Mouse (Mus musculus): Measurements from ENCODE around the gene Gdi1. TPM values are rescaled to one million over a fixed set of nuclear protein-coding genes. Genes with fewer than 3 reads are reported as not detected.
"Not testable (repeated sequence)": the region's sequence is repeated elsewhere in the genome, so short reads cannot be mapped to it uniquely, and the experiment has no call there.

Gene Gdi1
- polyA plus RNA-seq, 1 experiment from 2014 or later = 228 TPM

- Histone ChIP-seq H3K27ac (no peak overlapping the region), H3K4me2 (peak overlapping the region; percentile 66), H3K4me1 (replicated peaks) (no peaks in the 10 kb centered on the region; the same call in none of the 2 replicates), H3K9ac (replicated peaks) (peak overlapping the region; percentile 60; the same call in 1 of the 2 replicates), H3K27me3 (no peaks in the 10 kb centered on the region), H3K36me3 (peaks cover 34% of the 10 kb centered on the region), H3K4me3 (replicated peaks) (peak overlapping the region; percentile 49), H3K9me3 (no peaks in the 10 kb centered on the region)
- ATAC-seq (ENCODE audit: insufficient number of reproducible peaks, insufficient read depth, low FRiP score, low TSS enrichment, low read depth) = no peak
- 49% methylated on average over 2 of the region's 2 CpGs for WGBS
Observed at GRCm38 (mm10) chrX:74330166-74330930, 25.6 kb downstream of the Gdi1 start.

DNA sequence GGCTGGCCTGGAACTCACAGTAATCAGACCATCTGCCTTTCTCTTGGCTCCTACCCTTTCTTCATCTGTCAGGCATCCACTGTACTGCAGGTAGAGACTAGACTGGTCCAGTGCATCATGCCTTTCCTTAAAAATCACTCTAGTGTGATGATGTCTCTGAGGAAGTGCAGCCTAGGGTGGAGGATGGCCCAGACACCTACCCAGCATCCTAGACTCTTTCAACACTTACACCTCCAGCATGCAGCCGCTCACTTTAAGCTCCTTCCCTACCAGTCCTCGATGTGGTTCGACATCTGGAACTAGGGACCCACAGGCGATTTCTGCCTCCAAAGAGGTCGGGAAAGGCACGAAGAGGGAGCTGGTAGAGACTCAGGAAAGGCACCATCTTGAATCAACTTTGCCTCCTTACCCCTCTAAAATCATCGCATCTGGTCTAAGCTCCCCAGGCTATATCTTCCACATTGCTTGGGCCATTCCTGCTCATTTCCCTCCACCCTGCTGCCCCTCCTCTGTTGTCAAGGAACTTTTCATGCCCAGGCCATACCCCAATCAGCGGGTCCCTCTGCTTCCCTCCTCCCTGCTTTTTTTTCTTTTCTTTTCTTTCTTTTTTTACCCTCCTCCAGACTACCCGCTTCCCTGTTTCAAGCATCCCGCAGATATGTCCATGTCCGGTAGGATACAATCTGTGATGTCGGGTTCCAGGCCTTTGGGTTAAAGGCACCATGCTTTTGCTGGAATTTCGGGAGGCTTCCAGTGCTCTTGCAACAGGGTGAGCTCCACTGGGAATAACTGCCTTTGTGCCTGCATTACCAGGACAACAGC, 48.1 kb downstream of the Gdi1 start:
- Histone ChIP-seq H3K36me3 (no peaks in the 10 kb centered on the region), H3K9me3 (no peaks in the 10 kb centered on the region), H3K4me1 (replicated peaks) (no peaks in the 10 kb centered on the region), H3K4me2 (peak overlapping the region; percentile 57), H3K27me3 (no peaks in the 10 kb centered on the region), H3K9ac (replicated peaks) (peak overlapping the region; percentile 66), H3K27ac (peak overlapping the region; percentile 56; the same call in 1 of the 2 replicates), H3K4me3 (replicated peaks) (peak overlapping the region; percentile 49)
- WGBS = 25% methylated on average over 13 of the region's 13 CpGs
- ATAC-seq (ENCODE audit: insufficient number of reproducible peaks, insufficient read depth, low FRiP score, low TSS enrichment, low read depth) = no peak; the same call in 1 of the 2 replicates

DNA sequence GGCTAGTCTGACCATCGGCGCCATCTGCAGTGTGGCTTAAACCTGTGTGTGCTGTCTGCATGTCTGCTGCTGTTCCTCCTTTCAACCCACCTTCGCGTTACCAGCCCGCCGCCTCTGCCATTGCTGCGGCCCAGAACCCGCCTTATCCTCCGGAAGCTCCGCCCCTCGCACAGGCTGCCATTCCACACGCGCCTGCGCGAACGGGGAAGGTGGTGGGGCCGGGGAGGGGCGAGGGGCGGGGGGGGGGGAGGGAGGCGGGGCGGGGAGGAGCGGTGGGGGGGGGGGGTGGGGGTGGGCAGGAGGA, 48.6 kb downstream of the Gdi1 start, which contains the start of gene Lage3:
TSS of gene Lage3 (minus strand) at position 152 of the 304 bp plus-strand sequence.
- Histone ChIP-seq H3K27me3 (no peaks in the 10 kb centered on the region), H3K9ac (replicated peaks) (peak within 1 kb of the TSS; percentile 66), H3K4me2 (peak within 1 kb of the TSS; percentile 57), H3K27ac (peak within 1 kb of the TSS; percentile 56; the same call in 1 of the 2 replicates), H3K36me3 (no peaks in the 10 kb centered on the region), H3K4me1 (replicated peaks) (no peaks in the 10 kb centered on the region), H3K4me3 (replicated peaks) (peak within 1 kb of the TSS; percentile 49), H3K9me3 (no peaks in the 10 kb centered on the region)
- peak; percentile 31; the same call in 1 of the 2 replicates for ATAC-seq (ENCODE audit: insufficient number of reproducible peaks, insufficient read depth, low FRiP score, low TSS enrichment, low read depth)
- WGBS = 10% methylated on average over 15 of the region's 22 CpGs

DNA sequence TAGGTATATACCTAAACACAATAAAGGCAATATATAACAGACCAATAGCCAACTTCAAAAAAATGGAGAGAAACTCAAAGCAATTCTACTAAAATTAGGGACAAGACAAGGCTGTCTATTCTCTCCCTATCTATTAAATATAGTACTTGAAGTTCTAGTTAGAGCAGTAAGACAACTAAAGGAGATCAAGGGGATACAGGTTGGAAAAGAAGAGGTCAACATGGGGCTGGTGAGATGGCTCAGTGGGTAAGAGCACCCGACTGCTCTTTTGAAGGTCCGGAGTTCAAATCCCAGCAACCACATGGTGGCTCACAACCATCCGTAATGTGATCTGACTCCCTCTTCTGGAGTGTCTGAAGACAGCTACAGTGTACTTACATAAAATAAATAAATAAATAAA, 52.3 kb downstream of the Gdi1 start:
- H3K27me3 ChIP-seq; H3K4me3 ChIP-seq (replicated peaks); H3K4me2 ChIP-seq; H3K9me3 ChIP-seq; ATAC-seq (ENCODE audit: insufficient number of reproducible peaks, insufficient read depth, low FRiP score, low TSS enrichment, low read depth); H3K27ac ChIP-seq; H3K4me1 ChIP-seq (replicated peaks); H3K36me3 ChIP-seq; H3K9ac ChIP-seq (replicated peaks): not testable (repeated sequence)
- WGBS = 83% methylated on average over 3 of the region's 3 CpGs

DNA sequence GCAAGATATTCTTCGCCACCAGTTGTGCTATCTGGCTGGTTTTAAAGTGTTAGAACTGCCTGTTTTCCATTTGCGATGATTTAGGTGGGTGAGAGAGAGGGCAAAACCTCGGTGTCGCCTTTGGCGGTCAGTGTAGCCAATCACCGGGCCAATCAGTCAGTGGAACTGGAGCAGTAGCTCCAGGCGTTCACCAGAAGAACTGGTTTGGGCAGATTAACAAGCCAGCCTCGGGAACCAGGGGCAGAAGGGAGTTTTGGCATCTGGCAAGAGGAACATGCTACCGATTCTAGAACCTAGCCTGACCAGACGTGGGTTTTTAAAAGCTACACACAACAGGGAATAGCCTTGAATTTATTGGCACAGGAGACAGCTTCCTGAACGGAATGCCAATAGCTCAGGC, 54.4 kb downstream of the Gdi1 start:
- WGBS = 34% methylated on average over 11 of the region's 11 CpGs
- Histone ChIP-seq H3K27me3 (0 out of 2 replicates have a peak, but pooled peaks cover 3% of the 10 kb centered on the region), H3K4me2 (no peak overlapping the region), H3K9ac (replicated peaks) (no peak overlapping the region), H3K36me3 (no peaks in the 10 kb centered on the region), H3K4me1 (replicated peaks) (no peaks in the 10 kb centered on the region), H3K9me3 (no peaks in the 10 kb centered on the region), H3K27ac (no peak overlapping the region), H3K4me3 (replicated peaks) (no peak overlapping the region)
- no peak for ATAC-seq (ENCODE audit: insufficient number of reproducible peaks, insufficient read depth, low FRiP score, low TSS enrichment, low read depth)

Small RNA genes within 50 kb of the gene (microRNA-seq; reads per million reads assigned to microRNA genes)
- gene Mir7091 = not detected
- not detected for gene Mir7092

Other genes with a start within 250 kb of the Gdi1 start
- gene Opn1mw, start 177.5 kb upstream of the Gdi1 start, polyA plus RNA-seq (2016; fragmentation: Nextera tagmentation; extraction: Ambion mirVana) = not detected in 2 replicates
- 13.1 and 14.2 TPM in 2 replicates for gene Mecp2, start 169.6 kb upstream of the Gdi1 start, polyA plus RNA-seq (2016; fragmentation: Nextera tagmentation; extraction: Ambion mirVana)
- not detected in 2 replicates for gene Tex28, start 137.2 kb upstream of the Gdi1 start, polyA plus RNA-seq (2016; fragmentation: Nextera tagmentation; extraction: Ambion mirVana)
- 0.08 and 0.19 TPM in 2 replicates for gene Tktl1, start 127.7 kb upstream of the Gdi1 start, polyA plus RNA-seq (2016; fragmentation: Nextera tagmentation; extraction: Ambion mirVana)
- 311 and 345 TPM in 2 replicates for gene Flna, start 55.2 kb upstream of the Gdi1 start, polyA plus RNA-seq (2016; fragmentation: Nextera tagmentation; extraction: Ambion mirVana)
- gene Emd, start 50.3 kb upstream of the Gdi1 start, polyA plus RNA-seq (2016; fragmentation: Nextera tagmentation; extraction: Ambion mirVana) = 21.3 and 25.4 TPM in 2 replicates
- gene Rpl10, start 34.2 kb upstream of the Gdi1 start, polyA plus RNA-seq (2016; fragmentation: Nextera tagmentation; extraction: Ambion mirVana) = 787 and 794 TPM in 2 replicates
- gene Taz, start 23.1 kb upstream of the Gdi1 start, polyA plus RNA-seq (2016; fragmentation: Nextera tagmentation; extraction: Ambion mirVana) = 90.9 and 94.9 TPM in 2 replicates
- gene Dnase1l1, start 22.7 kb upstream of the Gdi1 start, polyA plus RNA-seq (2016; fragmentation: Nextera tagmentation; extraction: Ambion mirVana) = 9.9 and 11.6 TPM in 2 replicates
- 94.8 and 106 TPM in 2 replicates for gene Atp6ap1, start 7.9 kb upstream of the Gdi1 start, polyA plus RNA-seq (2016; fragmentation: Nextera tagmentation; extraction: Ambion mirVana)
- 68.1 and 73.2 TPM in 2 replicates for gene Fam50a, start 8.0 kb downstream of the Gdi1 start, polyA plus RNA-seq (2016; fragmentation: Nextera tagmentation; extraction: Ambion mirVana)
- 27.1 and 27.3 TPM in 2 replicates for gene Plxna3, start 24.1 kb downstream of the Gdi1 start, polyA plus RNA-seq (2016; fragmentation: Nextera tagmentation; extraction: Ambion mirVana)
- 107 and 122 TPM in 2 replicates for gene Lage3, start 48.6 kb downstream of the Gdi1 start, polyA plus RNA-seq (2016; fragmentation: Nextera tagmentation; extraction: Ambion mirVana)
- gene Ubl4a, start 68.2 kb downstream of the Gdi1 start, polyA plus RNA-seq (2016; fragmentation: Nextera tagmentation; extraction: Ambion mirVana) = 57.1 and 59.8 TPM in 2 replicates
- 14.4 and 14.8 TPM in 2 replicates for gene Slc10a3, start 68.4 kb downstream of the Gdi1 start, polyA plus RNA-seq (2016; fragmentation: Nextera tagmentation; extraction: Ambion mirVana)
- 30.5 and 32.6 TPM in 2 replicates for gene Fam3a, start 88.3 kb downstream of the Gdi1 start, polyA plus RNA-seq (2016; fragmentation: Nextera tagmentation; extraction: Ambion mirVana)
- gene Ikbkg, start 88.3 kb downstream of the Gdi1 start, polyA plus RNA-seq (2016; fragmentation: Nextera tagmentation; extraction: Ambion mirVana) = 22.1 and 22.3 TPM in 2 replicates
- gene G6pdx, start 124.2 kb downstream of the Gdi1 start, polyA plus RNA-seq (2016; fragmentation: Nextera tagmentation; extraction: Ambion mirVana) = 44.1 and 46.0 TPM in 2 replicates
- 0.69 and 1.4 TPM in 2 replicates for gene Gm6880, start 176.4 kb downstream of the Gdi1 start, polyA plus RNA-seq (2016; fragmentation: Nextera tagmentation; extraction: Ambion mirVana)

All from limb, embryonic 12.5 days (tissue).